Mouse (Mus musculus) liver, embryonic 12.5 days (tissue): Measurements from ENCODE around the gene Drg1. TPM values are rescaled to one million over a fixed set of nuclear protein-coding genes. Genes with fewer than 3 reads are reported as not detected.
A peak's percentile ranks its signal among the peaks of the same experiment; 100 is the strongest.

ENCODE experiments used
- ATAC-seq: fragments of 200-750 bp; cut with Nextera tagmentation; 2 replicates; pipeline ENCODE4 v1.8.0; 2017; ENCODE audit warnings: moderate number of reproducible peaks, mild to moderate bottlenecking, moderate library complexity
- H3K27ac ChIP-seq: fragments of 300-500 bp; sonication (generic); 2 replicates; pipeline ENCODE4 v1.5.1; 2016; ENCODE audit warnings: mild to moderate bottlenecking
- H3K27me3 ChIP-seq: fragments of 300-500 bp; sonication (generic); replicated peaks from 2 replicates; pipeline ENCODE4 v1.6.1; 2016; ENCODE audit warnings: mild to moderate bottlenecking, moderate library complexity
- H3K36me3 ChIP-seq: fragments of 300-500 bp; sonication (generic); 2 replicates; pipeline ENCODE4 v1.6.1; 2016; ENCODE audit warnings: mild to moderate bottlenecking, moderate library complexity
- H3K4me1 ChIP-seq: fragments of 300-500 bp; sonication (generic); 2 replicates; pipeline ENCODE4 v1.6.1; 2016
- H3K4me2 ChIP-seq: fragments of 300-500 bp; sonication (generic); 2 replicates; pipeline ENCODE4 v1.6.1; 2016; ENCODE audit warnings: mild to moderate bottlenecking, moderate library complexity
- H3K4me3 ChIP-seq: fragments of 300-500 bp; sonication (generic); 2 replicates; pipeline ENCODE4 v1.5.1; 2016; ENCODE audit warnings: mild to moderate bottlenecking, moderate library complexity
- H3K9ac ChIP-seq: fragments of 300-500 bp; sonication (generic); 2 replicates; pipeline ENCODE4 v1.6.1; 2016; ENCODE audit warnings: mild to moderate bottlenecking, moderate library complexity
- H3K9me3 ChIP-seq: fragments of 300-500 bp; sonication (generic); replicated peaks from 2 replicates; pipeline ENCODE4 v1.6.1; 2016; ENCODE audit warnings: mild to moderate bottlenecking, moderate library complexity
- WGBS: fragments of 180-500 bp; shearing (Covaris S2); methylation state at CpG from one replicate; pipeline ENCODE4 v1.1.7; 2016; ENCODE audit not compliant: insufficient replicate concordance; 5-methylcytosine and 5-hydroxymethylcytosine counted together
- polyA plus RNA-seq: library from polyadenylated mRNA; unstranded; fragments of >200 nt; fragmentation: Nextera tagmentation; extraction: Ambion mirVana; gene quantifications from 2 replicates; pipeline ENCODE4 v1.2.1, GENCODE M21; 2016

The Drg1 gene
- polyA plus RNA-seq, 1 experiment from 2014 or later, result 169 TPM

DNA sequence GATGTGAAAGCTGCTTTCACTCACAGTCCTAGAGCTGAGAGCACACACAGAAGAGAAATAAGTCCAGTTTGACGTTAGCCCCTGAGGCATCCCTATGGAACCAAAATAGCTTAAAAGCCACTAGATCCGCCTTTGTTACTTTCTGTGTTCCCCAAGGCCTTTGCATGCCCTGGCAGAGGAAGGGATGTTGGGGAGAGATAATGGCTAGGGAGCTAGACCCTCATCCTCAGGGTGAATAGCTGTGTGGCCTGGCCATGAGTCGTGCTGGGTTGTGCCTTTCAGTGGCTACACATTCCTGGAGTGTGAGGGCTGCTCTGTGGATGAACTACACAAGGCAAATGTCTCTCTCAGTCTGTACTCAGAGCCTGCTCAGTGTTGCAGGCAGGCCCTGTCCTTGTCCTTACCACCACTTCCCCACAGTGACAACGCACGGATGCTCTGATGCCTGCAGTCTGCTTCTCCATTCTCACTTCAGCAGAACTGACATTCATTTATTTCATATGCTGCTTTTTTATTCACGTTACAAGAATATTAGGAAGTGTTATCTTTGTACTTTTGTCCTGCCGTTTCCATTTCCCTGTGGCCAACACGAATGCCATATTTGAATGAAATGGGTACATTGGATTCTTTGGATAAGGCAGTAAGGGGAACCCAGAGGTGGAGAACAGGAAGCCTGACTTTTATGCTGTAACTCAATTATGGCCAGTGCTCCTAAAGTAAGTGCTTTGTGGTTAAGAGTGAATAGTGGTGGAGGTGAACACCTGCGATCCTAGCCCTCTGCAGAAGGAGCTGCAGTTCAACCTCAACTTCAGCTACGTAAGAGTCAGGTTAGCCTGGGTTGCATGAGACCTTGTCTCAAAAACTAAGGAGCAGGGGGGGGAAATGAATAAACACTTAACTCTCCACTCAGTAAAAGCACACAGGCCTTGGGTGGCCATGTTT, 31.9 kb upstream of the Drg1 start:
- Histone ChIP-seq H3K4me1 (peaks cover 47% of the 10 kb centered on the region), H3K27me3 (no peaks in the 10 kb centered on the region), H3K27ac (peak overlapping the region; percentile 47; the same call in 1 of the 2 replicates), H3K4me3 (no peak overlapping the region), H3K9me3 (no peaks in the 10 kb centered on the region), H3K36me3 (peaks cover 100% of the 10 kb centered on the region), H3K9ac (no peak overlapping the region), H3K4me2 (no peak overlapping the region)
- ATAC-seq, result peak; percentile 19; the same call in 1 of the 2 replicates
- 74% methylated on average over 10 of the region's 10 CpGs for WGBS

DNA sequence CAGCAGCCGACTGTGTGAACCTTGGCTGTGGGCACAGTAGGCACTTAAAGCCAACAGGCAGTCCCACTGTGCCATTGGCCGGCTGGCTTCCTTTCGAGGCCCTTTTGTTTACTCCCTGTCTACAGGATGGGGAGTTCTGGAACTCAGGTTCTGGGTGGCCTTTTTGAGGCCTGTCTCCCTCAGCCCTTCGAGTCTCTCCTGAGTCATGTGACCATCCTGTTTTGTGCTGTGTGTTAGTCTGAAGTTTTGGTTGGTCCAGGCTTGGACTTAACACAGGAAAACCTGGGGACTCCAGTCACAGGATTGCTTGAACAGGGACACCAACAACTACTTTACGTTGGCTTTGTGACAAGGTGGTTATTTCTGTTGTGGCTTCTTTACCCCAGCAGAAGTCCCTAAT, 29.8 kb upstream of the Drg1 start:
- Histone ChIP-seq H3K9me3 (no peaks in the 10 kb centered on the region), H3K9ac (no peak overlapping the region), H3K4me2 (no peak overlapping the region), H3K4me1 (peaks cover 68% of the 10 kb centered on the region), H3K27me3 (no peaks in the 10 kb centered on the region), H3K27ac (peak overlapping the region; percentile 41; the same call in 1 of the 2 replicates), H3K4me3 (no peak overlapping the region), H3K36me3 (peaks cover 88% of the 10 kb centered on the region)
- 67% methylated on average over 5 of the region's 5 CpGs for WGBS
- ATAC-seq, result no peak

DNA sequence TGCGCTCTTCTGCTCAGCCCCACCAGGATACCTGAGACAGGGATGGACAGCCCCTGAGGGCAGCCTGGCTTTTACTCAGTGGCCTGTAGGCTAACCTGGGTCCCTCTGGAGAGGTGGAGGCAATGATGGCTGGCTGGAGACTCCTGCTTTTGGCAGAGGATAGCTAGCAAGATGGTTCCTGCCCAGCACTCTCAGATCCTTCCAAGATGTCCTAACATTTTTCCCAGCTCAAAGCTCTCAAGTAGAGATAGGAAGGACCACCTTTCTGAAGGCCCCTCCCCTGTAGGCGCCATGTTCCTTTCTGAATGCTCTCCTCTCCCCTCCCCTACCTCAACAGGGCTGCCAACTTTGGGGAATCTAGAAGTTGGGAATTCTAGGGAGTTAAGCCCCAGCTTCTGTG, 28.4 kb upstream of the Drg1 start:
- no peak for ATAC-seq
- Histone ChIP-seq H3K4me3 (peak overlapping the region; percentile 87; the same call in 1 of the 2 replicates), H3K27ac (no peak overlapping the region), H3K9ac (peak overlapping the region; percentile 9; the same call in 1 of the 2 replicates), H3K27me3 (no peaks in the 10 kb centered on the region), H3K4me2 (peak overlapping the region; percentile 100), H3K36me3 (peaks cover 75% of the 10 kb centered on the region), H3K4me1 (peaks cover 77% of the 10 kb centered on the region), H3K9me3 (no peaks in the 10 kb centered on the region)
- 82% methylated on average over 2 of the region's 2 CpGs for WGBS

DNA sequence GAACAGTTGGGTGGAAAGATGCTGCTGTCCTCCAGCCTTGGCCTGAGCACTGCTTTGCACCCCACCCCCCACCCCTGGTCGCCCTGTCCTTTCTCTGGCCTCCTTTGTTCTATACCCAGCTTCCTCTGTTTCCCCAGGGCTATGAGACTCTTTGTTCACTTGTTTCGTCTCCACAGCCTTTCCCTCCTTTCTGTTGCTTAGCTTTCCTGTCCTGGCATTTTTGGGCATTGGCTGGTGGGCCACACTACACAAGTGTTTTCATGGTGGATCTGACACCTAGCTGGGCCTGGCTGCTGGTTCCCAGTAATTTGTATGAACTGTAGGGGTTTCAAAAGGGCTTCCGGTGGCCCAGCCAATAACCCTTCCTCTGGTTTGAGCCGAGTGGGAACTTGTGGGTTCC, 27.1 kb upstream of the Drg1 start:
- H3K27ac ChIP-seq, result peak overlapping the region; percentile 95

DNA sequence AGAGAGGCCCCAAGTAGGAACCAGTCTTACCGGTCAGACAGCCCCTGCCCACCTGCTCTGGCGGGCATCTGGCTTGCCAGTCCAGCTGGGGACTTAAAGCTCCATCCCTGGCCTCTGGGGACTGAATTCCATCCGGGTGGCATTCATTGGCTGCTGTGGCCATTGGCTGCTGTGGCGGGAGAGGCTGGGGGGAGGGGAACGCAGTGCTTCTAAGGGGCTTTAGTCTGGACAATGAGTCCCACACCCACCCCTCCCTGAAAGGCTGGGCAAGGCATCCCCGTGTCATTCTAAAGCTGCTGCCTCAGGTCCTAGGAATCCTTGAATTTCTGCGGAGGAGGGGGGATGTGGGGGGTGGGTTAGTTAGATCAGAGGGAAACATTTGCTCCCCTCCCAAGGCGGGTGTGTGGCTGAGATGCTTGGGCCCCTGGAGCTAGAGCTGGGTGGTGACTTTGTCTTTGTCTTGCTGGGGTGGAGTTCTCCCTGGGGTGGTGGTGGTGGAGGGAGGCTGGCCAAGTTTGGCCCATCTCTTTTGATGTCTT, 26.6 kb upstream of the Drg1 start:
- peaks cover 90% of the 10 kb centered on the region for H3K4me1 ChIP-seq
- peak overlapping the region; percentile 95 for H3K27ac ChIP-seq
- H3K9ac ChIP-seq, result peak overlapping the region; percentile 92
- H3K9me3 ChIP-seq, result no peaks in the 10 kb centered on the region
- H3K4me3 ChIP-seq, result peak overlapping the region; percentile 87
- 0 out of 2 replicates have a peak, but pooled peaks cover 4% of the 10 kb centered on the region for H3K27me3 ChIP-seq
- 1% methylated on average over 8 of the region's 8 CpGs for WGBS
- peaks cover 56% of the 10 kb centered on the region for H3K36me3 ChIP-seq
- ATAC-seq, result no peak
- peak overlapping the region; percentile 100 for H3K4me2 ChIP-seq

More for the DNA sequence above, 27.1 kb upstream of the Drg1 start:
- Histone ChIP-seq H3K9ac (peak overlapping the region; percentile 92), H3K4me1 (peaks cover 90% of the 10 kb centered on the region), H3K36me3 (peaks cover 62% of the 10 kb centered on the region), H3K4me3 (peak overlapping the region; percentile 87), H3K4me2 (peak overlapping the region; percentile 100), H3K27me3 (0 out of 2 replicates have a peak, but pooled peaks cover 4% of the 10 kb centered on the region), H3K9me3 (no peaks in the 10 kb centered on the region)
- no peak for ATAC-seq
- 57% methylated on average over 4 of the region's 4 CpGs for WGBS

DNA sequence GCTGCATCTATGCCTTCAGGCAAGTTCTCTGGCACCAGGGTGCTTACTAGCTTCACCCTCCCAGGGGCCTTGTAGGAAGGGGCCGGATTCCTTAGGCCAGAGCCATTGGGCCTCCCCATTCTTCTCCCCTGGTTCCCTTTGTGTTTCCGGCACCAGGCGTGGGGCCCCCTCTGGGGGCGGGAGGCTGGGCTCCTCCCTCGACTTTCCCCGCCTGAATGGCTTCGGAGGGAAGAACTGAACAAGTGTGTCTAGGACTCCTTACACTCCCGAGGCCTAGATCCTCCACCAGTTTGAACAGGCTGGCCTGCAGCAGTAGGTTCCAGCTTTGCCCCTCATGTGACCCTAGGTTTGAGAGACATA, 25.8 kb upstream of the Drg1 start:
- H3K4me1 ChIP-seq, result peaks cover 94% of the 10 kb centered on the region
- 0% methylated on average over 8 of the region's 8 CpGs for WGBS
- no peaks in the 10 kb centered on the region for H3K9me3 ChIP-seq
- peak; percentile 52 for ATAC-seq
- H3K4me2 ChIP-seq, result peak overlapping the region; percentile 100
- H3K4me3 ChIP-seq, result peak overlapping the region; percentile 87
- peak overlapping the region; percentile 95 for H3K27ac ChIP-seq
- peaks cover 49% of the 10 kb centered on the region for H3K36me3 ChIP-seq
- H3K9ac ChIP-seq, result peak overlapping the region; percentile 92
- 0 out of 2 replicates have a peak, but pooled peaks cover 4% of the 10 kb centered on the region for H3K27me3 ChIP-seq

DNA sequence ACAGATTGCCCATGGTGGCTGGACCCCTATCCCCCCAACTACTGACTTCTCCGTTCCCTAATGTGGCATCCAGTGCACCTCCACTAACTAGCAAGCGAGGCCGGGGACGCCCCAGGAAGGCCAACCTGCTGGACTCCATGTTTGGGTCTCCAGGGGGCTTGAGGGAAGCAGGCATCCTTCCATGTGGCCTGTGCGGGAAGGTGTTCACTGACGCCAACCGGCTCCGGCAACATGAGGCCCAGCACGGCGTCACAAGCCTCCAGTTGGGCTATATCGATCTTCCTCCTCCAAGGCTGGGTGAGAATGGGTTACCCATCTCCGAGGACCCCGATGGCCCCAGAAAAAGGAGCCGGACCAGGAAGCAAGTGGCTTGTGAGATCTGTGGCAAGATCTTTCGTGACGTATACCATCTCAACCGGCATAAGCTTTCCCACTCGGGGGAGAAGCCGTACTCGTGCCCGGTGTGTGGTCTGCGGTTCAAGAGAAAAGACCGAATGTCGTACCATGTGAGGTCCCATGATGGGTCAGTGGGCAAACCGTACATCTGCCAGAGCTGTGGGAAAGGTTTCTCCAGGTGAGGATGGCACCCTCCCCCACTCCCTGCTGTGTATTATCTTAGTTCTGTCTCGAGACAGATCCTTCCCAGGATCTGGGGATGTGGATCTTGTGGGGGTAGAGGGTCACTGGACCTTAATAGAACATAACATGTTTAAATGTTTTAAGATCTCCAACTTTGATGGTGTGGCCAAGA, 25.3 kb upstream of the Drg1 start:
- Histone ChIP-seq H3K4me3 (peak overlapping the region; percentile 87), H3K27ac (peak overlapping the region; percentile 95), H3K9ac (peak overlapping the region; percentile 92), H3K36me3 (peaks cover 43% of the 10 kb centered on the region), H3K9me3 (no peaks in the 10 kb centered on the region), H3K27me3 (0 out of 2 replicates have a peak, but pooled peaks cover 4% of the 10 kb centered on the region), H3K4me2 (peak overlapping the region; percentile 100), H3K4me1 (peaks cover 89% of the 10 kb centered on the region)
- ATAC-seq, result no peak
- 1% methylated on average over 26 of the region's 26 CpGs for WGBS

DNA sequence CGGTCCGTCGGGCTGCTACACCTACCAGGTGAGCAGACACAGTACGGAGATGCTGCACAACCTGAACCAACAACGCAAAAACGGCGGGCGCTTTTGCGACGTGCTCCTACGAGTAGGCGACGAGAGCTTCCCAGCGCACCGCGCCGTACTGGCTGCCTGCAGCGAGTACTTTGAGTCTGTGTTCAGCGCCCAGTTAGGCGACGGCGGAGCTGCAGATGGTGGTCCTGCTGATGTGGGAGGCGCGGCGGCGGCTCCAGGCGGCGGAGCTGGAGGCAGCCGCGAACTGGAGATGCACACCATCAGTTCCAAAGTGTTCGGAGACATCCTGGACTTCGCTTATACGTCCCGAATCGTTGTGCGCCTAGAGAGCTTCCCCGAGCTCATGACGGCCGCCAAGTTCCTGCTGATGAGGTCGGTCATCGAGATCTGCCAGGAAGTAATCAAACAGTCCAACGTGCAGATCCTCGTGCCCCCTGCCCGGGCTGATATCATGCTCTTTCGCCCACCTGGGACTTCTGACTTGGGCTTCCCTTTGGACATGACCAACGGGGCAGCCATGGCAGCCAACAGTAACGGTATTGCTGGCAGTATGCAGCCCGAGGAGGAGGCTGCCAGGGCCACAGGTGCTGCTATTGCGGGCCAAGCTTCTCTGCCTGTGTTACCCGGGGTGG, 24.6 kb upstream of the Drg1 start:
- Histone ChIP-seq H3K27me3 (0 out of 2 replicates have a peak, but pooled peaks cover 4% of the 10 kb centered on the region), H3K4me2 (peak overlapping the region; percentile 100), H3K9ac (peak overlapping the region; percentile 92), H3K27ac (peak overlapping the region; percentile 95), H3K4me1 (peaks cover 81% of the 10 kb centered on the region), H3K36me3 (peaks cover 36% of the 10 kb centered on the region), H3K4me3 (peak overlapping the region; percentile 87), H3K9me3 (no peaks in the 10 kb centered on the region)
- under 1% methylated on average over 50 of the region's 50 CpGs for WGBS
- peak; percentile 30 for ATAC-seq

DNA sequence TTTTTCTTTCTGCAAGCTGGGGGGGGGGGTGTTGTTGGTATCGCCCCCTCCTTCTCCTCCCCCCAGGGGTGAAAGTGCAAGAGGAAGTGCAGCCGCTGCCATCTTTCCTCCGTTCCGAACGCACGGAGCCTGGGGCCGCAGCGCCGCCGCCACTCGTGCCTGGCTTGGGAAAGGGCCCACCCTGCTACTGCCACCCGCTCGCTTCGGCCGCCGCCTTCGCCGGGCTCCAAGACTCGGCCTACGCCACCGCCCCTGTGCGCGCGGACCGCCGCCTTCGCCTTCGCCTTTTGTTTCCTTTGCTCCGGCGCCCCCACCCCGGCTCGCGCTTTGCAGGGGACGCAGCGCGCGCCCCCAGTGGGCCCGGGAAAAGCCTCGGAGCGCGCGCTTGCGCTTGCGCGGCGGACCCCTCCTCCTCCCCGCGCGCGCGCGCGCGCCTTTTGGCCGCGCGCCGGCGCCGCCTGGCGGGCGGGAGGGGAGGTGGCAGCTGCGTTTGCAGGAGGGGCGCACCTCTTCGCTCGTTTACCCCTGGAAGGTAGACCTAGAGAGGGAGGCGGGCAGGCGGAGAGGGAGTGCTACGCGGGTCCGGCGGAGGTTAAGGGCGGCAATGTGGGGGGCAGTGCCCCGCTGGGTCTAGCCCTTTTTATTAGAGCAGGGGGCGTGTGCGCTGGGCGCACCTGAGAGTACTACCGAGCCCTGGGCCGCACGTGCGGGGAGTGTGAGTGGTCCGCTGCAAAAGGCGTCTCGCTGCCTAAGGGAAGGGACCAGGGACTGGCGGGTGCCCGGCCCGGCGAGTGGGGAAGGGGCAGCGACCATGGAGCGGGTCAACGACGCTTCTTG, 23.8 kb upstream of the Drg1 start:
- H3K9ac ChIP-seq, result peak overlapping the region; percentile 92
- under 1% methylated on average over 90 of the region's 92 CpGs for WGBS
- peaks cover 74% of the 10 kb centered on the region for H3K4me1 ChIP-seq
- peaks cover 29% of the 10 kb centered on the region for H3K36me3 ChIP-seq
- H3K27ac ChIP-seq, result peak overlapping the region; percentile 95
- no peaks in the 10 kb centered on the region for H3K9me3 ChIP-seq
- peak overlapping the region; percentile 87 for H3K4me3 ChIP-seq
- ATAC-seq, result peak; percentile 48
- H3K27me3 ChIP-seq, result 0 out of 2 replicates have a peak, but pooled peaks cover 4% of the 10 kb centered on the region
- H3K4me2 ChIP-seq, result peak overlapping the region; percentile 100

DNA sequence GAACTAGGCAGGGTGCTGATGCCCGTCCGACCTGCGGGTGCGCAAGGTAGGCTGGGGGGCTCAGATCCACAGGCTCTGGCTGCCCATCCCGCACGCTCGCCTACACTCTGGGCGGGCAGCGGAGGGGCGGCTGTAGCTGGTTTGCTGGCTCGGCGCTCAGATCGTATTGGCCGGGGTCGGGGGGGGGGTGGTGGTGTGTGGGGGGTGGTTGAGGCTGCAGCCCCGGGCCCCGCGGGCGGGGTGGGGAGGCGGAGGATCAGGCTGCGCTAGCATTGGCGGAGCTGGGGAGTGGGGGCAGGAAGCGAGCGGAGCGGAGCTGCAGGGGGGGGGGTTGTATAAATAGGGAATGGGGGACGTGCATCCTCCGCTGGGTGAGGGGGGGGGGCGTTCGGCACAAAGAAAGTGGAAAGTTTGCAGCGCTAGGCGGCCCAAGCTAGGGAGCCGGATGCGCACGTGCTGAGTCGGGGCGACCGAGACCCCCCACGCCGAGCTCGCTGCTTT, 23.1 kb upstream of the Drg1 start:
- Histone ChIP-seq H3K36me3 (peaks cover 22% of the 10 kb centered on the region), H3K4me2 (peak overlapping the region; percentile 100), H3K27me3 (0 out of 2 replicates have a peak, but pooled peaks cover 4% of the 10 kb centered on the region), H3K27ac (peak overlapping the region; percentile 95), H3K4me3 (peak overlapping the region; percentile 87), H3K4me1 (peaks cover 67% of the 10 kb centered on the region), H3K9me3 (no peaks in the 10 kb centered on the region), H3K9ac (peak overlapping the region; percentile 92)
- under 1% methylated on average over 35 of the region's 40 CpGs for WGBS
- peak; percentile 66 for ATAC-seq
